Mouse (Mus musculus): ENCODE measurements around the gene Cyfip2.

DNA sequence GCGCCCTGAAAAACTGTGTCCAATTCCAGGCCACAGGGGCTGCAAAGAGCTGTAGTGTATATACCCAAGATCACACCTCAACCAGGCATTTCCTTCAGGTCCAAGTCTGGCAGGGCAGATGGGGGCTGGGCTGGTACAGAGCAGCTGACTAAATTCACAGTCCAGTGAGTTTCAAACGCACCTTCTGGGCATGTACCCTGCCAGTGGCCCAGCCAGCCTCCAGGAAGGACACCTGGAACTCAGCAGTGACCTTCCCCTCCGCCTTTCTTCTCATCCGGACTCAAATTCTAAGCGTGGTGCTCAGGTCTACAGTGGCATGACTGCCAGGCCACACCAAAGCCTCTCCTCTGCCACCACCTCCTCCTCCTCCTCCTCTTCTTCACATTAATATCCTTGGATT is 19.2 kb downstream of the Cyfip2 start:
- TF ChIP-seq POLR2A (IDR thresholded peaks at IDR 0.05; ENCODE audit: extremely low read depth, insufficient read depth, low read length) (no peak), CTCF (IDR thresholded peaks at IDR 0.05; ENCODE audit: low read depth, low read length) (no peak)

Data from liver, adult 2 months (tissue).